Mouse (Mus musculus) hematopoietic stem cell, adult 5-6 weeks (primary cell): Measurements from ENCODE around the gene Gm45716. TPM values are rescaled to one million over a fixed set of nuclear protein-coding genes. Genes with fewer than 3 reads are reported as not detected.

Source experiments
- ATAC-seq, 2 experiments: fragments of 125-278 bp in 1 of 2; replicated peaks in 1 of 2; 2 replicates each; pipeline ENCODE4 v1.8.0; 2016 to 2017; ENCODE audit warnings: inconsistent platforms in 2 of 2, mild to moderate bottlenecking in 2 of 2, moderate number of reproducible peaks in 2 of 2, low read depth in 1 of 2, moderate TSS enrichment in 1 of 2; ENCODE audit not compliant: low FRiP score in 2 of 2, poor library complexity in 2 of 2, severe bottlenecking in 2 of 2, insufficient read depth in 1 of 2, low TSS enrichment in 1 of 2
- total RNA-seq: library from RNA; stranded (forward); fragments of 172-1452, 232-1000 nt; gene quantifications from 2 replicates; pipeline ENCODE4 v1.2.3, GENCODE M21; 2017

Gene Gm45716
- total RNA-seq, 1 experiment from 2014 or later: 11.2 TPM

GRCm38 (mm10) chr11:90292766-90293165 is 105.3 kb downstream of the Gm45716 start:
- ATAC-seq: no peak

DNA sequence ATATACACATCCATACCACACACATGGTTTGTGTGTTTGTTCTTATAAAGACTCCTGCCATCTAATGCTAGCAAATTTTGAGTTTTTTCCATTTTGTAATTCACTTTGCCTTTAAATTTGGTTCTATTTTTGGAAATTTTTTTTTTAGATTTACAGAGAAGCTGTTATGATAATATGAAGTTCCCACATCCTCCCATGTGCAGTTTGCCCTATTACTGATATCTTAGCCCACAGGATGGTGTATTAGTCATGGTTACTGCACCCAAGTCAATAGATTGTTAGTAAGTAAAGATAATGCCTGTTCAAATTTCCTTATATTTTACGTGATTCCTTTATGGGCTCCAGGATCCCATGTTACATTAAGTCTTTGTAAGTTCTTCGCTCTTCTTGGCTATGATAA is 107.1 kb downstream of the Gm45716 start:
- no peak for ATAC-seq

Other genes starting within 250 kb of the Gm45716 start
- gene Pctp, start 184.8 kb upstream of the Gm45716 start, total RNA-seq: 20.0 and 30.1 TPM in 2 replicates
- 0.25 TPM in 1 of 2 replicates, not detected in the other for gene Tmem100, start 157.3 kb upstream of the Gm45716 start, total RNA-seq
- gene Mmd, start 61.8 kb downstream of the Gm45716 start, total RNA-seq: 14.4 and 15.1 TPM in 2 replicates
- gene Hlf, start 203.2 kb downstream of the Gm45716 start, total RNA-seq: 100 and 160 TPM in 2 replicates